Mouse (Mus musculus) yolk sac, embryonic 10.5 days (tissue): ENCODE data around the gene Stk17b.
"Not testable (repeated sequence)": the region's sequence is repeated elsewhere in the genome, so short reads cannot be mapped to it uniquely, and the experiment has no call there.

Experiments used
- DNase-seq: peaks from one replicate; pipeline ENCODE4 v3.0.0-alpha.2; 2017; ENCODE audit warnings: low spot score

Gene Stk17b

GRCm38 (mm10) chr1:53782079-53782478 is 2.9 kb downstream of the Stk17b start:
- no peak for DNase-seq

- no peak for DNase-seq
These were observed 3.7 kb downstream of the Stk17b start for GRCm38 (mm10) chr1:53781311-53781710.

- no peak for DNase-seq
These were observed 8.7 kb downstream of the Stk17b start for GRCm38 (mm10) chr1:53776176-53776905.

- no peak for DNase-seq
These were observed 9.5 kb downstream of the Stk17b start for GRCm38 (mm10) chr1:53775545-53775944.

- no peak for DNase-seq
These were observed 10.0 kb downstream of the Stk17b start for GRCm38 (mm10) chr1:53775036-53775435.

GRCm38 (mm10) chr1:53774571-53774970 is 10.5 kb downstream of the Stk17b start:
- no peak for DNase-seq

GRCm38 (mm10) chr1:53773994-53774393 is 11.0 kb downstream of the Stk17b start:
- DNase-seq = no peak

- DNase-seq = no peak
These were observed 12.1 kb downstream of the Stk17b start for GRCm38 (mm10) chr1:53772967-53773366.

- DNase-seq = no peak
These were observed 13.5 kb downstream of the Stk17b start for GRCm38 (mm10) chr1:53771476-53771875.

GRCm38 (mm10) chr1:53766112-53766511 is 18.9 kb downstream of the Stk17b start:
- no peak for DNase-seq

- DNase-seq = no peak
These were observed 27.7 kb downstream of the Stk17b start for GRCm38 (mm10) chr1:53757316-53757715.

GRCm38 (mm10) chr1:53753501-53753900 is 31.5 kb downstream of the Stk17b start:
- not testable (repeated sequence) for DNase-seq

GRCm38 (mm10) chr1:53751144-53751543 is 33.9 kb downstream of the Stk17b start:
- no peak for DNase-seq

GRCm38 (mm10) chr1:53750697-53751096 is 34.3 kb downstream of the Stk17b start:
- not testable (repeated sequence) for DNase-seq

- not testable (repeated sequence) for DNase-seq
These were observed 35.1 kb downstream of the Stk17b start for GRCm38 (mm10) chr1:53749881-53750385.

GRCm38 (mm10) chr1:53748571-53748970 is 36.5 kb downstream of the Stk17b start:
- DNase-seq = no peak

GRCm38 (mm10) chr1:53746001-53746400 is 39.0 kb downstream of the Stk17b start:
- no peak for DNase-seq

GRCm38 (mm10) chr1:53741742-53742458 is 43.1 kb downstream of the Stk17b start:
- DNase-seq = no peak

- no peak for DNase-seq
These were observed 44.2 kb downstream of the Stk17b start for GRCm38 (mm10) chr1:53740777-53741336.

- not testable (repeated sequence) for DNase-seq
These were observed 44.8 kb downstream of the Stk17b start for GRCm38 (mm10) chr1:53740077-53740776.

GRCm38 (mm10) chr1:53736583-53736982 is 48.4 kb downstream of the Stk17b start:
- DNase-seq = no peak
